Mouse (Mus musculus) telencephalon, adult 2 months (tissue): ENCODE data around the gene Gm20388.

ENCODE experiments used
- DNase-seq: peaks from one replicate; pipeline ENCODE4 v3.0.0-alpha.2; 2011; ENCODE audit warnings: low read depth, low spot score

The Gm20388 gene

DNA sequence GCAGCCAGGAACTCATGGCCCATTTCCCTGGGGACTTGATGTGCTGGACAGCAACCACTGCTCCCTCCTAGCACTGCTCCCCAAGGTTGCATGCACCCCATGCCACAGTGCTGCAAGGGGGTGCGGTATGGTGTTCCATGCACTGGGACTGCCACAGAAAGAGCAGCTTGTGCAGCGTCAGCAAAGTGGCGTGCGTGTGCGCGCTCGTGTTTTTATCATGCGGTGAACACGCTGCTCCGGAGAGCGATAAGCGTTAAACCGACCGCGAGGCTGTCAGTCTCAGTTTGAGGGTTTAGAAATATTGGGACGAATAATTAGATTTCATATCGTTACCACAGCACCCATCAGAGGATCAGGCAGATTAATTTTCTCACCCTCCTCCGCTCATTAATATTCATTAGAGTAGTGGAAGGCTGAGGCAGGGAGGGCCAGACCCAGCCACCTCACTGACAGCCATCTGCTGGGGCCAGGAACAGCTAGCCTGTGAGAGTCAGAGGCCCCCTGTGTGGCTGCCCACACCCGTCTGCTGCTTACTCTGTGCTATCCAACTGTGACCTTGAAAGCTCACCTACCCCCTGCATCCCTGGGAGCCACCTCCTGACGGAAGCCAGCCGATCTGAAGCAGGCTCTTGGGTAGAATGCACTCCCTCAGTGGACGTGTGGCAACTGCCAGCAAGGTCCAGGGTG is 2419.1 kb downstream of the Gm20388 start:
- DNase-seq, result no peak

DNA sequence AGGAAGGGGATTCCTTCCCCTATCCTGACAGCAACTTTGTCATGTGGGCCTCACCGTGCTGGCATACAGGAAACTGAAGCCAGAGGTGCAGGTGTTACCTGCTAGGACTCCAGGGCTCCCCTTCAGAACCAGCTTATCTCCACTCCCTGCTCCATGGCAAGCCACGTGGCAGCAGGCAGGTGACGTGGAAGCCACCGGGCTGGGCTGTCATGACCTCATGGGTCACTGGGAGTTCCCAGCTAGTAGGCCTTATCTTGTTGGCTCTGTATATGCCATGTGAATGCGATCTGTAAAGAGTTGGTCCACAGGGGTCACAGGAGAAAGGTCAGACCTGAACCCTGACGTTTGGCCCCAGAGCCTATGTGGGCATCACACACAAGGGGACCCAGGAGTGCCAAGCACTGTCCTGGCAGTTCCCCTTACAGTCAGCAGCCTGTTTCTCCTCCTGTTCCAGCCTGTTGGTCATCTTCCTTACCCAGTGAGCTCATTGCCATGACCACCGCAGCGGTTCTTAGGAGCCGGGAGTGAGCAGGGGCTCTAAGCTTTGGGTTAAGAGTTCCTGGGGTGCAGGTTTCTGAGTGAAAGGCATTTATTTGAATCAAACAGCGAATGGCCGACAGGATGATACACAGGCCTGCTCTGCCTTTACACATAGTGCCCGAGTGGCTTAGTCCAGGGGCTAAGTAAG is 2419.9 kb downstream of the Gm20388 start:
- DNase-seq, result no peak

- DNase-seq, result no peak
These were observed 2420.5 kb downstream of the Gm20388 start for GRCm38 (mm10) chr8:122331134-122331523.

DNA sequence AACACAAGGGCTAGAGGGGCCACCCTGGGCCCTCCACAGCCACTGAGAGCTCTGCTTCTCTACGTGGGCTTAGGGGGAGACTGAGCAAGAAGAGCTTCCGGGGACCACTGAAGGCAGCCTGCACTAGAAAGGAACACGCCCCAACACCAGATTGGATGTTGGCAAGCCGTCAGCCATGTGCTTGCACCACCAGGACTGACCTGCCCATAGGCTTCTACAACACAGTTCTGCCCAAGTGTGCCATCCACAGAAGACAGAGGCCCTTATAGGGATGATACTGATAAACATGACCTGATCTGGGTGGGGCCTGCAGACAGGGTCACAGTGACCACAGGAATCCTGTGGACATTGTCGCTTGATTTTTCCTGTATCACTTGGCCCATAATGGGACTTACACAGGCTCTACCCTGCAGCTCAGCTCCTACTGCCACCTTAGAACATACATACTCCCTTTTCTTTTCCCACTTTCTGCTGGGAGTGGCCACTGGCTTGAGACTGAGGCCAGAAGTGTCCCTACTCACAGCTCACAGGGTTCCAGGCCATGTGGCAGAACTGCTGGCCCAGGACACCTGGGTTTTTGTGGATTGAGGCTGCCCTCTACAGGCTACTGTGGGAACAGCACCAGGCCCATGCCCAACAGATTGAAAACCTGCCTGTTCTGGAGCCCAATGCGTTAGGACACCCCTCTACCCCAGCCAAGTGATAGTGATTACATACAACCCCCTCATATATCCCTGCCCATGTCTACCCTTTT is 2422.3 kb downstream of the Gm20388 start:
- DNase-seq, result no peak

DNA sequence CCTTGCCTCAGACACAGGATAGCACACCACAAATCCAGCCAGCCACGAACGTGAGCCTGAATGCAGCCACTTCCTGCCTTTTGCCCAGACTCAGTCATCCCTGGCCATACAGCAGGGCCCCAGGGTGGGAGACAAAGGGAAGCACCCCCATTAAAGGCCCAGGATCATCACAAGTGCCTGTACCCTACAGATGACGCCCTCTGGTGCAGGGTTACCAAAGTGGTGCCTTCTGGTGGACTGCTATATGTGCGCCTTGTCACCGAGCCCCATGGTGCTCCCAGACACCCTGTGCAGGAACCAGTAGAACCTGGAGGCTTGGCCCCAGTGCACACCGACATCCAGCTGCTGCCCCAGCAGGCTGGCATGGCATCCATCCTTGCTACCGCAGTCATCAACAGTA is 2422.9 kb downstream of the Gm20388 start:
- no peak for DNase-seq

DNA sequence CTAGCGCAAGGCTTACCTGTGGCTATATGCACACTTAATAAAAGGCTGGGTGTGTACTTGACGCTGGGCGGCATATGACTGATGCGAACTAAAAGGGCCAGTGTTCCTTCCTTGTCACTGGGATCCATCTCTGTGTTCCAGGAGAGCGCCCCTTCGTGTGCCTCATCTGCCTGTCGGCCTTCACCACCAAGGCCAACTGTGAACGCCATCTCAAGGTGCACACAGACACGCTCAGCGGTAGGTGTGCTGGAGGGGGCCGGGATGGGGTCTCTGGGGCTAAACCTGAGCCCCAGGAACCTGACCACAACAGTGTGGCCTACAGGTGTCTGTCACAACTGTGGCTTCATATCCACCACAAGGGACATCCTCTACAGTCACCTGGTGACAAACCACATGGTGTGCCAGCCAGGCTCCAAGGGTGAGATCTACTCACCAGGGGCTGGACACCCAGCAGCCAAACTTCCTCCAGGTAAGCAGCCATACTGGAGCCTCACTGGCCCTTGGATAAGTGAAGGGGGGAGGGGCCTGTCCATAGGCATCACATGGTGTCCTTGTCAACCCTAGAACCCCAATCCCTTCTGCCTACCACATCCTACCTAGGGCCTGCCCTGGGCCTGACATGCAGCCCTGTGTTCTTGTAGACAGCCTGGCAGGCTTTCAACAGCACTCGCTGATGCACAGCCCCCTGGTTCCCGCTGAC is 2424.3 kb downstream of the Gm20388 start:
- no peak for DNase-seq

DNA sequence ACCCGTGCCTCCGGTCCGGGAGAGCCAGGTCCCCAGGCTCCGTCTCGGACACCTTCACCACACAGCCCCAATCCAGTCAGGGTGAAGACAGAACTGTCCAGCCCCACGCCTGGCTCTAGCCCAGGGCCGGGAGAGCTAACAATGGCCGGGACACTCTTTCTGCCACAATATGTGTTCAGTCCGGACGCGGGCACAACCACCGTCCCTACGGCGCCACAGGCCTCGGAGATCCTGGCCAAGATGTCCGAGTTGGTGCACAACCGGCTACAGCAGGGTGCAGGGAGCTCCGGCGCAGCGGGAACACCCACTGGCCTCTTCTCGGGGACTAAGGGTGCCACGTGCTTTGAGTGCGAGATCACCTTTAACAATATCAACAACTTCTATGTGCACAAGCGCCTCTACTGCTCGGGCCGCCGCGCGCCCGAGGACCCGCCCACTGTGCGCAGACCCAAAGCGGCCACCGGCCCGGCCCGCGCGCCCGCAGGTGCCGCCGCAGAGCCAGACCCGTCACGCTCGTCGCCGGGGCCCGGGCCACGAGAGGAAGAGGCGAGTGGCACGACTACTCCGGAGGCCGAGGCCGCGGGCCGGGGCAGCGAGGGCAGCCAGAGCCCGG is 2425.1 kb downstream of the Gm20388 start:
- no peak for DNase-seq

- DNase-seq, result no peak
These were observed 2425.7 kb downstream of the Gm20388 start for GRCm38 (mm10) chr8:122336251-122336910.

DNA sequence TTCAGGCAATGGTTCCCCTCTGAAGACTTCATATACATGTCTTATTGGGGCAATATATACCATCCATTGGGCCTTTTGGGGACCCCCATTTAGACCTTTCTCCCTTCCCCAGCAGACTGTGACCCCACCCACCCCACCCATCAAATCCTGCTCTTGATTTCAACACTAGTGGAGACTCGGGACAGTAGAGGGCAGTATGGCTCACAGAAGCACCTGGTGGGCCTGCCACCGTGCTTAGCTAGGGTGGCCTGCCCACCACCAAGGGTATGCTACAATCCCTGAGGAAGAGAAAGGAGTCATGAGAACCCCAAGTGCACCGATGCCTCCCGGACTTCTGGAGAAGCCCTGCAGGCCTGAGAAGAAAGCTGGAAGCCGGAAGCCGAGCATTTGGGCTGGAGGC is 2428.2 kb downstream of the Gm20388 start:
- no peak for DNase-seq

DNA sequence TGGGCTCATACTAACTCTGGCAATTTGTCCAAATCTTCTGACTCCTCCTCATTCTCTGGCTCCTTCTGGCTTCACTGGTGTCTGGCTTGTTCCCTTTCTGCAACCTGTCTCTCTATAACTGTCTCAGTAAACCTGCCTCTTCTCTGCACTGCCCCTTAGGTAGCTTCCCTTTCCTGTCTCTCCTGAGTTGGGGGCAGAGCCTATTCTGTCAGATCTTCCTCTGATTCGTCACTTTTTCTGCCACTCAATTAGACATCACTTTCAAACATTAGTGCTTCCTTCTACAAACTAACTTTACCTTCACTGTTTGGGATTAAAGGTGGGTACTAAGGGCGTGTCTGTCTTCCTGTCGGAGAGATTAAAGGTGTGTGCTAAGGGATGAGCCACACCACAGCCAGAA is 2430.1 kb downstream of the Gm20388 start:
- no peak for DNase-seq

DNA sequence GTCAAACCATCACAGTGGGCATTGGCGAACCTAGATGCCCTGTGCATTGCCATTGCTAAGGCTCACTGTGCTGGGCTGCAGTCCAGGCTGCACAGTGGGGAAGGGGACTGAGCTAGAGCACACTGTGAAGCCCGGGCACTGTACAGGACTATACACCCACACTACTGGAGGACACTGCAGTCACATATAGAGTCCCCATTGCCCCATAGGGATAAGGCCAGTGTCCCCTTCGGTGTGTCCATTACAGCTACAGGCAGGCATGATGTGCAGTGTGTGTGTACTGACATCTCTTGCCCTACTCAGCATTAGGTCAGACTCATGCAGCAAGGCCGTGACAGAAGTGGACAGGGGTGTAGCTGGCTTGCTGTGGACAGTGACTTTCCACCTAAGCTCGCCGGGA is 2431.1 kb downstream of the Gm20388 start:
- no peak for DNase-seq

DNA sequence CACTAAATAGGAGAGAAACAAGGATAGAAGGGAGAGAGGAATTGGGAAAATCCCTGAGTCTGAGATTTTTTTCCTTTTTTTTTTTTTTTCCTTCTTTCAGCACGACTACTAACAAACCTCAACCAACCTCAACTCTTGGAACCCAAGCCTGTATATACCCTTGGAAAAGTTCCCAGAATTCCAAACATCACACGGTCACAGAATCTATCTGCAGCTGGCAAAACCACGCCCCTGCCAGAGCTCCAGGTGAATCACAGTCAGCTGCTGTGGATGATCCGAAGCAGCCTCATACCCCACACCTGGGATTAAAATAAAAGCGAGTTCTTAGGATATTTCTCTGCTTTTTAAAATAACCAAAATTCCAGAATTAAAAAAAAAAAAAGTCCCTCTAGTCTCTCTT is 2431.7 kb downstream of the Gm20388 start:
- DNase-seq, result no peak

DNA sequence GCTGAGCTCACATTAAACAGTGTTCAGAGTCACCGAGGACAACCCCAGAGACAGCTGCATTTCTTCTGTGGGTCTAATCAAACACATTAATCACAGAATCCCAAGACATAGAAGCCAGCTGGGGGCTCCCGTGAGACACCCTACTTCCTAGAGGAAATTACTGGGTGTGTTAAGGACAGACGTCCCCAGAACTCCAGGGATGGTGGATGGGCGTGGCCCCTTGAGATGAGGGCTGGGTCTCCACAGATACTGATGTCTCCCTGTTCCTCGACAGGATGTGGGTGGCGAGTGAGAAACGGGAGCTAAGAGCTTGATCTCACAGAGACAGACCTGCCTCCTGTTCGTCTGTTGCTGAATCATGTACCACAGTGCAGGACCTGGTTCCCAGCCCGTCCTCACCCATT is 2432.2 kb downstream of the Gm20388 start:
- no peak for DNase-seq

GRCm38 (mm10) chr8:122343341-122343740 is 2432.7 kb downstream of the Gm20388 start:
- no peak for DNase-seq

GRCm38 (mm10) chr8:122343758-122344157 is 2433.1 kb downstream of the Gm20388 start:
- DNase-seq, result no peak

GRCm38 (mm10) chr8:122344219-122344618 is 2433.6 kb downstream of the Gm20388 start:
- DNase-seq, result no peak

GRCm38 (mm10) chr8:122345181-122346095 is 2434.8 kb downstream of the Gm20388 start:
- no peak for DNase-seq

DNA sequence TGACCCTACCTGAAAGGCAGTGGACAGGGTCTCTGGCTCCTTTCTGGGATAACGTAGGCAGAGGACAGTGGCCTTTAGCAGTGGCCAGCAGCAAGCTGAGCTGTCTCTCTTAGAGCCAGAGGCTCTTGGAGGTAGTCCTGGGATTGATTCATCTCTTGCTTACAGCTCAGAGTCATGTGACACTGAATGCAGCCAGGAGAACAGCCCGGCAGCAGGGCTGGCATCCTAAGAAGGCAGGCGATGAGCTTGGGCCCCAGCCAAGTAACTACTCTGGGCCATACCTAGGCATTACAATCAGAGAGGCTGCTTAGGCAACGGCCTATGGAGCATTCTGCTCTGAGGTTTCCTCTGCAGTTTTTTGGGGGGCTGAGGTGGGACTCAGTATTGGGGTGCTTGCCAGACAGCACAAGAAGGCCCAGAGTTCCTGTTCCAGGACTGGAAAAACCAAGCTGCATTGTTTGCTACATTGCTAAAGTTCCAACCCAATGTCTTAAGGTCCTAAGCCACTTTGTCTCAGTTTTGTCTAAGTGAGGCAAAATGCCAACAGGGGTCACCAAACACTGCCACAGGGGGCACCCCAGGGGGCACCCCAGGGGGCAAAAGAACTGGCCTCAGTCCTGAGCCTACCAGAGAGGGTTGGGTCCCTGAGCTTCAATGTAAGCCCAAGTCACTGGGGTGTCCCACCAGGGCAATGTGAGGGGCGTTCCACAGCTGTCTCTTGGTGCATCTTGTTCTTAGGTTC is 2437.3 kb downstream of the Gm20388 start:
- DNase-seq, result no peak
